Mouse (Mus musculus) C2C12 (cell line): ENCODE results near the gene Odc1. TPM values are rescaled to one million over a fixed set of nuclear protein-coding genes. Genes with fewer than 3 reads are reported as not detected.
"Not testable (repeated sequence)": the region's sequence is repeated elsewhere in the genome, so short reads cannot be mapped to it uniquely, and the experiment has no call there.

Source experiments
- H3K27me3 ChIP-seq: one replicate; pipeline ENCODE4 v1.6.1; 2011; ENCODE audit not compliant: control insufficient read depth, insufficient read depth, insufficient read length
- H3K36me3 ChIP-seq: one replicate; pipeline ENCODE4 v1.6.1; 2011; ENCODE audit not compliant: control insufficient read depth, insufficient read depth
- H3K4me3 ChIP-seq: one replicate; pipeline ENCODE4 v1.5.1; 2011; ENCODE audit warnings: mild to moderate bottlenecking, control low read depth; ENCODE audit not compliant: poor library complexity, insufficient read depth, severe bottlenecking
- H3K79me2 ChIP-seq: one replicate; pipeline ENCODE4 v1.6.1; 2011; ENCODE audit not compliant: control insufficient read depth, insufficient read depth
- H3K79me3 ChIP-seq: one replicate; pipeline ENCODE4 v1.6.1; 2011; ENCODE audit warnings: low read depth, control low read depth
- H3ac ChIP-seq: one replicate; pipeline ENCODE3; 2011; ENCODE audit warnings: low read depth; ENCODE audit not compliant: control insufficient read depth, insufficient read length
- CEBPB ChIP-seq: IDR thresholded peaks from one replicate; pipeline ENCODE4 v1.6.1; 2011; ENCODE audit warnings: low read depth, mild to moderate bottlenecking, control low read depth, moderate library complexity
- CTCF ChIP-seq: IDR thresholded peaks from one replicate; pipeline ENCODE4 v1.5.1; 2011; ENCODE audit not compliant: control insufficient read depth, insufficient read depth, insufficient read length
- FOSL1 ChIP-seq: IDR thresholded peaks from one replicate; pipeline ENCODE4 v1.8.0; 2011; ENCODE audit warnings: mild to moderate bottlenecking, low read length; ENCODE audit not compliant: poor library complexity, insufficient read depth, severe bottlenecking
- MAX ChIP-seq: IDR thresholded peaks from one replicate; pipeline ENCODE4 v1.6.1; 2011; ENCODE audit warnings: mild to moderate bottlenecking, control low read depth
- MYOD1 ChIP-seq: IDR thresholded peaks from one replicate; pipeline ENCODE4 v1.6.1; 2011; ENCODE audit warnings: low read depth; ENCODE audit not compliant: control insufficient read depth, insufficient read length
- MYOG ChIP-seq: IDR thresholded peaks from one replicate; pipeline ENCODE4 v1.6.1; 2011; ENCODE audit not compliant: control insufficient read depth, insufficient read length; ENCODE audit errors: extremely low read depth
- USF1 ChIP-seq: IDR thresholded peaks from one replicate; pipeline ENCODE4 v1.6.1; 2011; ENCODE audit warnings: low read depth, mild to moderate bottlenecking, control low read depth, moderate library complexity
- polyA plus RNA-seq: library from polyadenylated mRNA; unstranded; fragments of >200 nt; fragmentation: generic; extraction: Trizol; gene quantifications from one replicate; pipeline ENCODE4 v1.2.1, GENCODE M21; 2012; ENCODE audit warnings: missing spikeins

The Odc1 gene
- polyA plus RNA-seq, 1 experiment = 256 TPM

GRCm38 (mm10) chr12:17545107-17545571 is 545 bp downstream of the Odc1 start:
- peaks cover 35% of the 10 kb centered on the region for H3K79me2 ChIP-seq
- H3K79me3 ChIP-seq = peaks cover 31% of the 10 kb centered on the region
- no peak for TF ChIP-seq FOSL1
- no peak for TF ChIP-seq CTCF
- TF ChIP-seq CEBPB = no peak
- no peak for TF ChIP-seq MAX
- TF ChIP-seq MYOD1 = no peak
- TF ChIP-seq MYOG = no peak
- no peak for TF ChIP-seq USF1
- peak overlapping the region; percentile 98 for H3ac ChIP-seq
- peaks cover 35% of the 10 kb centered on the region for H3K36me3 ChIP-seq
- no peaks in the 10 kb centered on the region for H3K27me3 ChIP-seq
- peak overlapping the region; percentile 82 for H3K4me3 ChIP-seq

- Histone ChIP-seq H3ac (peak overlapping the region; percentile 45), H3K36me3 (peaks cover 38% of the 10 kb centered on the region), H3K27me3 (no peaks in the 10 kb centered on the region), H3K79me3 (peaks cover 31% of the 10 kb centered on the region), H3K4me3 (peak overlapping the region; percentile 82), H3K79me2 (peaks cover 35% of the 10 kb centered on the region)
- TF ChIP-seq MAX = no peak
These were observed 1.3 kb downstream of the Odc1 start for GRCm38 (mm10) chr12:17545884-17546283.

GRCm38 (mm10) chr12:17547552-17547951 is 3.0 kb downstream of the Odc1 start:
- Histone ChIP-seq H3K79me2 (peaks cover 35% of the 10 kb centered on the region), H3K36me3 (peaks cover 50% of the 10 kb centered on the region), H3K79me3 (peaks cover 31% of the 10 kb centered on the region)
- H3K4me3 ChIP-seq, H3ac ChIP-seq, H3K27me3 ChIP-seq: not testable (repeated sequence)

GRCm38 (mm10) chr12:17548505-17548904 is 3.9 kb downstream of the Odc1 start:
- Histone ChIP-seq H3K27me3 (no peaks in the 10 kb centered on the region), H3K79me3 (peaks cover 31% of the 10 kb centered on the region), H3K79me2 (peaks cover 35% of the 10 kb centered on the region), H3K36me3 (peaks cover 50% of the 10 kb centered on the region), H3K4me3 (no peak overlapping the region), H3ac (no peak overlapping the region)
- no peak for TF ChIP-seq FOSL1
- no peak for TF ChIP-seq CTCF
- no peak for TF ChIP-seq CEBPB
- no peak for TF ChIP-seq MYOG
- no peak for TF ChIP-seq MYOD1
- TF ChIP-seq USF1 = no peak
- no peak for TF ChIP-seq MAX

- Histone ChIP-seq H3K36me3 (peaks cover 50% of the 10 kb centered on the region), H3K79me2 (peaks cover 35% of the 10 kb centered on the region), H3K79me3 (peaks cover 31% of the 10 kb centered on the region)
- not testable (repeated sequence) for H3ac ChIP-seq, H3K4me3 ChIP-seq, H3K27me3 ChIP-seq
- TF ChIP-seq FOSL1 = peak; percentile 18
These were observed 4.8 kb downstream of the Odc1 start for GRCm38 (mm10) chr12:17549421-17549820.

GRCm38 (mm10) chr12:17551208-17551995 is 6.8 kb downstream of the Odc1 start:
- Histone ChIP-seq H3K79me3 (peaks cover 17% of the 10 kb centered on the region), H3K79me2 (peaks cover 19% of the 10 kb centered on the region), H3K36me3 (peaks cover 47% of the 10 kb centered on the region), H3ac (no peak overlapping the region), H3K4me3 (no peak overlapping the region), H3K27me3 (no peaks in the 10 kb centered on the region)
- TF ChIP-seq CTCF (no peak), FOSL1 (no peak), CEBPB (no peak), USF1 (no peak), MYOD1 (no peak), MYOG (no peak), MAX (no peak)
